Mouse (Mus musculus) lung, embryonic 16.5 days (tissue): ENCODE results near the gene Atp6v0a1. TPM values are rescaled to one million over a fixed set of nuclear protein-coding genes. Genes with fewer than 3 reads are reported as not detected.
"Not testable (repeated sequence)": the region's sequence is repeated elsewhere in the genome, so short reads cannot be mapped to it uniquely, and the experiment has no call there.

Source experiments
- ATAC-seq: fragments of 200-750 bp; cut with Nextera tagmentation; 2 replicates; pipeline ENCODE4 v1.8.0; 2017; ENCODE audit warnings: low read depth, mild to moderate bottlenecking, moderate library complexity
- H3K27ac ChIP-seq: fragments of 300-500 bp; sonication (generic); 2 replicates; pipeline ENCODE4 v1.5.1; 2014; ENCODE audit warnings: mild to moderate bottlenecking, control low read depth, low read length
- H3K27me3 ChIP-seq: fragments of 300-500 bp; sonication (generic); 2 replicates; pipeline ENCODE4 v1.6.1; 2014; ENCODE audit warnings: low read depth, low read length, mixed read lengths; ENCODE audit not compliant: control insufficient read depth, insufficient read depth
- H3K36me3 ChIP-seq: fragments of 300-500 bp; sonication (generic); 2 replicates; pipeline ENCODE4 v1.6.1; 2014; ENCODE audit warnings: low read length; ENCODE audit not compliant: control insufficient read depth, insufficient read depth
- H3K4me1 ChIP-seq: fragments of 300-500 bp; sonication (generic); replicated peaks from 2 replicates; pipeline ENCODE4 v1.6.1; 2014; ENCODE audit warnings: low read length, mixed read lengths; ENCODE audit not compliant: control insufficient read depth, insufficient read depth
- H3K4me2 ChIP-seq: fragments of 300-500 bp; sonication (generic); 2 replicates; pipeline ENCODE4 v1.6.1; 2014; ENCODE audit warnings: low read depth, low read length, control low read depth
- H3K4me3 ChIP-seq: fragments of 300-500 bp; sonication (generic); 2 replicates; pipeline ENCODE4 v1.5.1; 2014; ENCODE audit warnings: mild to moderate bottlenecking, low read length, control low read depth
- H3K9ac ChIP-seq: fragments of 300-500 bp; sonication (generic); 2 replicates; pipeline ENCODE4 v1.6.1; 2014; ENCODE audit warnings: low read length, control low read depth
- H3K9me3 ChIP-seq: fragments of 300-500 bp; sonication (generic); 2 replicates; pipeline ENCODE4 v1.6.1; 2016; ENCODE audit warnings: low read length; ENCODE audit not compliant: control insufficient read depth
- WGBS: fragments of 180-500 bp; shearing (Covaris S2); extraction: QIAGEN DNeasy Blood & Tissue Kit; methylation state at CpG from one replicate; pipeline ENCODE4 v1.1.7; 2014; 5-methylcytosine and 5-hydroxymethylcytosine counted together
- polyA plus RNA-seq: library from polyadenylated mRNA; unstranded; fragments of >200 nt; fragmentation: Nextera tagmentation; extraction: Ambion mirVana; gene quantifications from 2 replicates; pipeline ENCODE4 v1.2.1, GENCODE M21; 2015

Gene Atp6v0a1
- polyA plus RNA-seq, 1 experiment from 2014 or later: 36.7 TPM

DNA sequence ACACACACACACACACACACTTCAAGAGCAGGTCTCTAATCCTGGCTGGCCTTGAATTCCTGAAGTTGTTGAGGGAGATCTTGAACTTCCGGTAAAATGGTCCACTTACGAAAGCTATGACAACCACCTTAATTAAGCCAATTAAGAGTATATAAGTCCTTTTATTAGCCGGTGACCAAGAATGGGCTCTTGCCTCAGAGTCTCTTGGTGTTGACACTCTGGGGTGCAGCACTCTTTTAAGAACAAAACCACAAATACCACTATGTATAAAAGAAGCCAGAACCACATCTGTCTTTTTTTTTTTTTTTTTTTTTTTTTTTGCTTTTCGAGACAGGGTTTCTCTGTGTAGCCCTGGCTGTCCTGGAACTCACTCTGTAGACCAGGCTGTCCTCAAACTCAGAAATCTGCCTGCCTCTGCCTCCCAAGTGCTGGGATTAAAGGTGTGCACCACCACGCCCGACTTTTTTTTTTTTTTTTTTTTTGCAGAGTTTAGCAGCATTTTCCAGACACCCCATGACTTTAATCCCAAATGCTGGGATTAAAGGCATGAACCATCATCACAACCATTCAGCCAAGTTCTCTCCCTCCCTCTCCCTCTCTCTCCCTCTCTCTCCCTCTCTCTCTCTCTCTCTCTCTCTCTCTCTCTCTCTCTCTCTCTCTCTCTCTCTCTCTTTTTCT lies 7.2 kb upstream of the Atp6v0a1 start:
- not testable (repeated sequence) for H3K4me1 ChIP-seq, H3K36me3 ChIP-seq, H3K9ac ChIP-seq, H3K4me2 ChIP-seq, H3K27ac ChIP-seq, H3K4me3 ChIP-seq, ATAC-seq, H3K9me3 ChIP-seq, H3K27me3 ChIP-seq
- WGBS: 69% methylated on average over 5 of the region's 6 CpGs

DNA sequence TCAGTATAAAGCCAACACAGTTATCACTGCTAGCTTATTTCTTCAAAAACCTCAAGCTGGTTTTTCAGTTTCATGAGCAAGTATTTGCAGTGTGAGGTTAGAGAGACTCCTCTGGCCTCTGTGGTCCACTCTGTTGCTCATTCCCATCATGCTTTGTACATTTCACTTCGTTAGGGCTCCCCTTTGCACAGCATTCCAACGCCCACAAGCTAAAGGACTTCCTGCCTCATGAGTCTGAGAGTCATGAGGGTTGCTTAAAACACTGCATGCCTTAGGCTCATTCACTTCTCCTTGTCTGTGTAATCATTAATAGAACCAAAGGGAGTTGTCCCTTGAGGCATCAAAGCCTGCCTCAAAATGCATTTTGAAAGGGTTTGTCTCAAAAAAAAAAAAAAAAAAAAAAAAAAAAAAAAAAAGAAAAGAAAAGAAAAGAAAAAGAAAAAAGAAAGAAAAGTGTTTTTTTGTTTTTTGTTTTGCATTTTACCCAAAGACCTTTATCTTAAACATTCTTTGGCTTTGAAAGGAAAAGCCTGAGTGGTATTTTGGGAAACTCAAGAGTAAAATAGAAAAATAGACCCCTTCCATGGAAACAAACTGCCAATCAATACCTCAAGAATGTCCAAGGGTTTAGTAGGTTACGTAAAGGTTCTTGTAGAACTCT lies 6.1 kb upstream of the Atp6v0a1 start:
- 27% methylated on average over 3 of the region's 3 CpGs for WGBS
- H3K36me3 ChIP-seq: no peaks in the 10 kb centered on the region
- peak; percentile 94 for ATAC-seq
- no peaks in the 10 kb centered on the region; the same call in 1 of the 2 replicates for H3K4me1 ChIP-seq
- H3K4me2 ChIP-seq: no peak overlapping the region
- H3K9ac ChIP-seq: no peak overlapping the region
- H3K27me3 ChIP-seq: no peaks in the 10 kb centered on the region
- peak overlapping the region; percentile 75 for H3K27ac ChIP-seq
- H3K4me3 ChIP-seq: no peak overlapping the region
- H3K9me3 ChIP-seq: no peaks in the 10 kb centered on the region

DNA sequence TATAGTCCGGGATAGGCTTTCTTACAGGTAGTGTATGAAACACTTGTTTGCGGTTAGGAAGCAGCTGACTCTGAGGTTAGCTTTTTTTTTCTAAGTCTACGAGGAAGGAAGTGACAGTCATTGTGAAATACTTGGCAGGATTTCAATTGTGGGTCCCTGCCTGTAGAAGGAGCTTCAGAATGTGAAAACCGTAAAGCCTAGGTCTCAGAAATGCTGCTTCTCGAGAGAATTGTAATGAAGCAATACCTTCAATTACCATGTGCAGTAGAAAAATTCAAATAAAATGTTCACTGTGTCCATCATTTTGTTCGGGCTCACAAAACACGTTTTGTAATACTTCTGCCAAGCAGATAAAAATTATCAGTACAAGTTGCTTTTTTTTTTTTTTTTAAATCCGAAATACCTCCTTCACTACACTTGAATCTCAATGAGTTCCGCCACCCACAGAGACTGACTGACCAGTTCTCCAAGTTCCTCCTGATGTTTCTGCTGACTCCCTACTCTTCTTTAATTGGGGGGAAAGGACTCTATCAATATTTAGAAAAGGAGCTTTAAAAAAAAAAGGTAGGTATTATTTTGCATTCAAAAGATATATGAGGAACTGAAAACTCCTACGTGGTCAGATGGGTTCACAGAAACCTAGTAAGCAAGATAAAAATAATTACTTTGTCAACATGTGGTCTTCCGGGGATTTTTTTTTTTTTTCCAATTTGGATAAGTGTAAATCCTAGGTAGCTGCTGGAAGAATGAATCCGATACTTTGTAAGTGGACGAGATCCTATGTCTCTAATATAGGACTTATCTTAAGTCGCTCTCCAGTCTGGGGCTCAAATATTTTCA lies 826 bp upstream of the Atp6v0a1 start:
- H3K9ac ChIP-seq: peak overlapping the region; percentile 50
- H3K4me1 ChIP-seq: peaks cover 17% of the 10 kb centered on the region
- no peaks in the 10 kb centered on the region for H3K9me3 ChIP-seq
- peak overlapping the region; percentile 82 for H3K4me3 ChIP-seq
- WGBS: 23% methylated on average over 14 of the region's 14 CpGs
- peak overlapping the region; percentile 74 for H3K27ac ChIP-seq
- ATAC-seq: no peak
- H3K36me3 ChIP-seq: peaks cover under 1% of the 10 kb centered on the region; the same call in 1 of the 2 replicates
- H3K4me2 ChIP-seq: peak overlapping the region; percentile 63
- no peaks in the 10 kb centered on the region for H3K27me3 ChIP-seq

DNA sequence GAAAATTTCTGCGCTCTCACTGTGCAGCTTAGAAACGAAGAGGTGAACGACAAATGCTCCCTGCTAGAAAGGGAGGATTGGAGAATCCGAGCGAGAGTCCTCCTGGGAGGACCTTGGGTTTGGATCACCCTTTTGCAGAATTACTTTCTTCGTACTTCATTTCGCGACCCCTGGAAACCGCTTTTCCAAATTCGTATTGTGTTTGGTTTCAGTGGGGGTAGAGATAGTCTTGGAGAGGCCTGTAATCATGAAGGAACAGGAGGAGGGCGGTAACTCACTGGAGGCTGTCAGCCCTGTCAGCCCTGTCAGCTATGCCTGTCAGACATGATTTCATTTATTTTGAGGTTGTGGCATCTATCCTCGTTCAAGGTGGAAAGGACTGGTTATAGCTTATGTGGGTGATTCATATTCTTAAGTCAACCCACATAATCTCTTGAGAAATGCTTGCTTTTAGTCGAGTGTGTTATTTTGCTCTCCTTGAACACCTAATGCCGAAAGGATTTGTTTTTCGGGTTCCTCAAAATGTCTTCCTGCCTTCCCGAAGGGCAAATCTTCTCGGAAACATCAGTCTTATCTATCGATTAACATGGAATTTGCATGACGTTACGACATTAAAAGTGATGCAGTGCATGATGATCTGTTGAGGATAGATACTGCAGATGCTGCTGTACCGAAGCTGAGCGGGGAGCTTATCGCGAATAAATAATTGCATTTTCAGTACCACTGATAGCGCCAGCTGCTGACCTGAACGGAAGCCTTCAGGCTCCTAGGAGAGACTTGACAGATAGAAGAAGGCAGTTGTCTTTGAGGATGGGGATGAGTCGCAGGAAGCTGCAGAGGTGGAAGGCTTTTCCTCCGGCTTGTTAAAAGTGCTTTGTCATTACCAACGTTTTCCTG lies 884 bp downstream of the Atp6v0a1 start:
- Histone ChIP-seq H3K9me3 (no peaks in the 10 kb centered on the region), H3K9ac (peak overlapping the region; percentile 86), H3K27me3 (no peaks in the 10 kb centered on the region), H3K4me2 (peak overlapping the region; percentile 63), H3K4me1 (peaks cover 17% of the 10 kb centered on the region), H3K36me3 (peaks cover 8% of the 10 kb centered on the region; the same call in 1 of the 2 replicates), H3K4me3 (peak overlapping the region; percentile 82), H3K27ac (peak overlapping the region; percentile 74)
- 4% methylated on average over 29 of the region's 29 CpGs for WGBS
- peak; percentile 10; the same call in 1 of the 2 replicates for ATAC-seq

DNA sequence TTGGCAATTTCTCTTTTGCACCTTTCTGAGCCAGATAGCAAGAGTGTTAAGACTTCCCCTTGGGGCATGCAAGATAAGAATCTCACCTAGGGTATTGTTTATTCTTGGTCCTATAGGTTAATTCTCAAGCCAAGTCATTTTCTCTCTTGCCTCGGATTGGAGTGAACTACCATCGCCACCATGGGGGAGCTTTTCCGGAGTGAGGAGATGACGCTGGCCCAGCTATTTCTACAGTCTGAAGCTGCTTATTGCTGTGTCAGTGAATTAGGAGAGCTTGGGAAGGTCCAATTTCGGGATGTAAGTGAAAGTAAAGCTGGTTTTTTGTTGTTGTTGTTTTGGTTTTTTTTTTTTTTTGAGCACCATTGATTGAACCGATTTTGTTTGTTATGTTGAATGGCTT lies 2.4 kb downstream of the Atp6v0a1 start:
- no peak overlapping the region for H3K4me3 ChIP-seq

DNA sequence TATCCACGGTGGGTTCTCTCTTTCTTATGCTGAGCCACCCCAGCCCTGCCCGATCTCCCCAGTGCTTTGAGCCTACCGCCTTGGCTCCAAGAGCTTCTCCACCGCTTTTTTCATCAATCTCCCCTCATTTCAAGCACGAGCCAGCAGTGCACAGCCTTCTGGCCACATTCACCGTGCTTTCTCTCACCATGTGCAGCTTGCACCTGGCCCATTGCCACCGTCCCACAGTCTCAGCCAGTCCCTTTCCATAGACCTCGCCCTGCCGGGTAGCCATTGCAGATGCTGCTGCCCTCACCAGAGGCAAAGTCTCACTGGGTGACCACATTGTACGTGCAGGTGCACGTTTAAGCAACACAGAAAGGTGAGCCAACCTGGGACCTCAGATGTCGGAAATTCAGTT lies 14.1 kb downstream of the Atp6v0a1 start:
- peaks cover 25% of the 10 kb centered on the region for H3K36me3 ChIP-seq
- 81% methylated on average over 12 of the region's 12 CpGs for WGBS
- no peak for ATAC-seq

More for the DNA sequence above, 2.4 kb downstream of the Atp6v0a1 start:
- Histone ChIP-seq H3K27me3 (no peaks in the 10 kb centered on the region), H3K4me1 (peaks cover 17% of the 10 kb centered on the region), H3K36me3 (peaks cover 8% of the 10 kb centered on the region; the same call in 1 of the 2 replicates), H3K9me3 (no peaks in the 10 kb centered on the region), H3K9ac (no peak overlapping the region), H3K4me2 (no peak overlapping the region), H3K27ac (no peak overlapping the region)
- no peak for ATAC-seq
- WGBS: 73% methylated on average over 6 of the region's 6 CpGs

DNA sequence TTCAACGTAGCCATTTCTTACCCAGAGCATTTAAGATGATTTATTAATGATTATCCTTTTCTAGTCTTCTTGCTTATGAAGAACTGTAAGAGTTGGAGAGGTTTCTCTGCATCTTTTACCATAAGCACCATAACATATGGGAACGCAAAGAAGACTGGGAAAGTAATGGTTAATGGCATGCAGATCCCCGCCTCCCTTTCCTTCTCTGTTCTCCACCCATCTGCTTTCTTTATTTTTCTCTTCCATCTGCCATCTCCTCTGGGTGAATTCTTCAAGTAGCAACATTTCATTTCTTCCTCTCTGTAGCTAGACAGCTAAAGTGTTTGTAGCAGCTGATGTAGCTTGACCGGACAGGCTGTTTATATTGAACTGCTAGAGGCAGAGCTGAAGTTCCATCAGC lies 14.7 kb downstream of the Atp6v0a1 start:
- Histone ChIP-seq H3K9ac (no peak overlapping the region), H3K36me3 (peaks cover 22% of the 10 kb centered on the region), H3K4me2 (no peak overlapping the region), H3K4me1 (no peaks in the 10 kb centered on the region), H3K27me3 (no peaks in the 10 kb centered on the region), H3K9me3 (no peaks in the 10 kb centered on the region), H3K4me3 (no peak overlapping the region), H3K27ac (no peak overlapping the region)
- WGBS: 75% methylated on average over 4 of the region's 4 CpGs
- no peak for ATAC-seq

More for the DNA sequence above, 14.1 kb downstream of the Atp6v0a1 start:
- Histone ChIP-seq H3K9ac (no peak overlapping the region), H3K4me1 (no peaks in the 10 kb centered on the region), H3K27ac (no peak overlapping the region), H3K4me2 (no peak overlapping the region), H3K9me3 (no peaks in the 10 kb centered on the region), H3K27me3 (no peaks in the 10 kb centered on the region), H3K4me3 (no peak overlapping the region)

DNA sequence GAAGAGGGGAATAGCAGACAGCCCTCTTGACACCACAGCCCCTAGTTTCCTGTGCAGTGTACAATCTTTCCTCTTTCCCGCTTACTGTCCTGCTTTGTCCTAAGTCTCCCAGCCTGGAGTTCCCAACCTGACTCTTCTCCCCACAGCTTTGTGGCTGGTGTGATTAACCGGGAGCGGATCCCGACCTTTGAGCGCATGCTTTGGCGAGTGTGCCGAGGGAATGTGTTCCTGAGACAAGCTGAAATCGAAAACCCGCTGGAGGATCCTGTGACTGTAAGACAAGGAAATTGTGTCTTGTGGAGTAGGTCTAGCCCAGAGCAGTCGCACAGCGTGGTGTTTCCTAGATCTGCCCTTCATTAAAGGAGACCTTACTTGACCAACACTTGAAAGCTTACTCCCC lies 17.9 kb downstream of the Atp6v0a1 start:
- Histone ChIP-seq H3K36me3 (peaks cover 22% of the 10 kb centered on the region), H3K9me3 (no peaks in the 10 kb centered on the region), H3K4me3 (no peak overlapping the region), H3K27ac (no peak overlapping the region), H3K4me1 (no peaks in the 10 kb centered on the region), H3K9ac (no peak overlapping the region), H3K4me2 (no peak overlapping the region), H3K27me3 (no peaks in the 10 kb centered on the region)
- no peak for ATAC-seq
- 86% methylated on average over 11 of the region's 11 CpGs for WGBS
